Mouse (Mus musculus): ENCODE measurements around the gene Prkch. TPM values are rescaled to one million over a fixed set of nuclear protein-coding genes. Genes with fewer than 3 reads are reported as not detected.

The Prkch gene
- total and polyA plus RNA-seq, 3 experiments, result 0.33 TPM; not detected in 2

GRCm38 (mm10) chr12:73742577-73742976 lies 158.0 kb downstream of the Prkch start:
- Histone ChIP-seq H3K4me1 (ENCODE audit: insufficient read depth, low read depth, low read length) (no peaks in the 10 kb centered on the region), H3K27me3 (ENCODE audit: insufficient read depth, low read length) (no peaks in the 10 kb centered on the region), H3K36me3 (replicated peaks) (no peaks in the 10 kb centered on the region), H3K4me3 (ENCODE audit: low read depth, low read length) (no peak overlapping the region), H3K9me3 (replicated peaks) (peaks cover 11% of the 10 kb centered on the region)
- ATAC-seq (ENCODE audit: extremely low read depth, insufficient number of reproducible peaks, low FRiP score, poor library complexity, severe bottlenecking) (no peak), DNase-seq (ENCODE audit: low spot score) (no peak)
- TF ChIP-seq POLR2AphosphoS5 (IDR thresholded peaks at IDR 0.05; ENCODE audit: insufficient replicate concordance, low read depth, low read length), result no peak
- no peak for TF ChIP-seq GATA2 (IDR thresholded peaks at IDR 0.05; ENCODE audit: borderline replicate concordance, low read depth, low read length)
- TF ChIP-seq CTCF (IDR thresholded peaks at IDR 0.05; ENCODE audit: low read depth, low read length), result no peak
- no peak for TF ChIP-seq TAL1 (conservative IDR thresholded peaks at IDR 0.05; ENCODE audit: low read depth, low read length)
- no peak for TF ChIP-seq GATA1 (IDR thresholded peaks at IDR 0.05; ENCODE audit: borderline replicate concordance, low read length)

- H3K4me1 ChIP-seq (ENCODE audit: insufficient read depth, low read depth, low read length), result no peaks in the 10 kb centered on the region
- no peaks in the 10 kb centered on the region for H3K27me3 ChIP-seq (ENCODE audit: insufficient read depth, low read length)
- DNase-seq (ENCODE audit: low spot score) (no peak), ATAC-seq (ENCODE audit: extremely low read depth, insufficient number of reproducible peaks, low FRiP score, poor library complexity, severe bottlenecking) (no peak)
- H3K4me3 ChIP-seq (ENCODE audit: low read depth, low read length), result no peak overlapping the region
- TF ChIP-seq POLR2AphosphoS5 (IDR thresholded peaks at IDR 0.05; ENCODE audit: insufficient replicate concordance, low read depth, low read length) (no peak), GATA2 (IDR thresholded peaks at IDR 0.05; ENCODE audit: borderline replicate concordance, low read depth, low read length) (no peak), CTCF (IDR thresholded peaks at IDR 0.05; ENCODE audit: low read depth, low read length) (no peak), GATA1 (IDR thresholded peaks at IDR 0.05; ENCODE audit: borderline replicate concordance, low read length) (no peak), TAL1 (conservative IDR thresholded peaks at IDR 0.05; ENCODE audit: low read depth, low read length) (no peak)
- H3K9me3 ChIP-seq (replicated peaks), result peaks cover 11% of the 10 kb centered on the region
- H3K36me3 ChIP-seq (replicated peaks), result no peaks in the 10 kb centered on the region
Observed at GRCm38 (mm10) chr12:73743087-73743486, 158.5 kb downstream of the Prkch start.

GRCm38 (mm10) chr12:73746072-73746471 lies 161.5 kb downstream of the Prkch start:
- H3K36me3 ChIP-seq (replicated peaks), result no peaks in the 10 kb centered on the region
- 0 out of 2 replicates have a peak, but pooled peaks cover 3% of the 10 kb centered on the region for H3K9me3 ChIP-seq (replicated peaks)
- no peaks in the 10 kb centered on the region for H3K4me1 ChIP-seq (ENCODE audit: insufficient read depth, low read depth, low read length)

GRCm38 (mm10) chr12:73748373-73748772 lies 163.8 kb downstream of the Prkch start:
- Histone ChIP-seq H3K4me3 (ENCODE audit: low read depth, low read length) (no peak overlapping the region), H3K9me3 (replicated peaks) (0 out of 2 replicates have a peak, but pooled peaks cover 3% of the 10 kb centered on the region), H3K36me3 (replicated peaks) (no peaks in the 10 kb centered on the region), H3K4me1 (ENCODE audit: insufficient read depth, low read depth, low read length) (no peaks in the 10 kb centered on the region), H3K27me3 (ENCODE audit: insufficient read depth, low read length) (no peaks in the 10 kb centered on the region)
- TF ChIP-seq POLR2AphosphoS5 (IDR thresholded peaks at IDR 0.05; ENCODE audit: insufficient replicate concordance, low read depth, low read length) (no peak), CTCF (IDR thresholded peaks at IDR 0.05; ENCODE audit: low read depth, low read length) (no peak), GATA2 (IDR thresholded peaks at IDR 0.05; ENCODE audit: borderline replicate concordance, low read depth, low read length) (no peak), GATA1 (IDR thresholded peaks at IDR 0.05; ENCODE audit: borderline replicate concordance, low read length) (no peak), TAL1 (conservative IDR thresholded peaks at IDR 0.05; ENCODE audit: low read depth, low read length) (no peak)
- no peak for ATAC-seq (ENCODE audit: extremely low read depth, insufficient number of reproducible peaks, low FRiP score, poor library complexity, severe bottlenecking)
- no peak for DNase-seq (ENCODE audit: low spot score)

More at GRCm38 (mm10) chr12:73746072-73746471, 161.5 kb downstream of the Prkch start:
- TF ChIP-seq POLR2AphosphoS5 (IDR thresholded peaks at IDR 0.05; ENCODE audit: insufficient replicate concordance, low read depth, low read length) (no peak), GATA2 (IDR thresholded peaks at IDR 0.05; ENCODE audit: borderline replicate concordance, low read depth, low read length) (no peak), GATA1 (IDR thresholded peaks at IDR 0.05; ENCODE audit: borderline replicate concordance, low read length) (no peak), CTCF (IDR thresholded peaks at IDR 0.05; ENCODE audit: low read depth, low read length) (no peak), TAL1 (conservative IDR thresholded peaks at IDR 0.05; ENCODE audit: low read depth, low read length) (no peak)
- Histone ChIP-seq H3K27me3 (ENCODE audit: insufficient read depth, low read length) (no peaks in the 10 kb centered on the region), H3K4me3 (ENCODE audit: low read depth, low read length) (no peak overlapping the region)
- no peak for ATAC-seq (ENCODE audit: extremely low read depth, insufficient number of reproducible peaks, low FRiP score, poor library complexity, severe bottlenecking)
- DNase-seq (ENCODE audit: low spot score), result no peak

GRCm38 (mm10) chr12:73754476-73755150 lies 170.0 kb downstream of the Prkch start:
- Histone ChIP-seq H3K9me3 (replicated peaks) (peaks cover 10% of the 10 kb centered on the region; the same call in 1 of the 2 replicates), H3K27me3 (ENCODE audit: insufficient read depth, low read length) (no peaks in the 10 kb centered on the region), H3K4me1 (ENCODE audit: insufficient read depth, low read depth, low read length) (no peaks in the 10 kb centered on the region), H3K36me3 (replicated peaks) (no peaks in the 10 kb centered on the region), H3K4me3 (ENCODE audit: low read depth, low read length) (no peak overlapping the region)
- no peak for ATAC-seq (ENCODE audit: extremely low read depth, insufficient number of reproducible peaks, low FRiP score, poor library complexity, severe bottlenecking)
- TF ChIP-seq GATA2 (IDR thresholded peaks at IDR 0.05; ENCODE audit: borderline replicate concordance, low read depth, low read length) (no peak), TAL1 (conservative IDR thresholded peaks at IDR 0.05; ENCODE audit: low read depth, low read length) (no peak), POLR2AphosphoS5 (IDR thresholded peaks at IDR 0.05; ENCODE audit: insufficient replicate concordance, low read depth, low read length) (no peak), CTCF (IDR thresholded peaks at IDR 0.05; ENCODE audit: low read depth, low read length) (no peak), GATA1 (IDR thresholded peaks at IDR 0.05; ENCODE audit: borderline replicate concordance, low read length) (no peak)
- no peak for DNase-seq (ENCODE audit: low spot score)

GRCm38 (mm10) chr12:73755646-73756045 lies 171.1 kb downstream of the Prkch start:
- Histone ChIP-seq H3K27me3 (ENCODE audit: insufficient read depth, low read length) (no peaks in the 10 kb centered on the region), H3K36me3 (replicated peaks) (no peaks in the 10 kb centered on the region), H3K4me1 (ENCODE audit: insufficient read depth, low read depth, low read length) (no peaks in the 10 kb centered on the region), H3K9me3 (replicated peaks) (peaks cover 11% of the 10 kb centered on the region), H3K4me3 (ENCODE audit: low read depth, low read length) (no peak overlapping the region)
- DNase-seq (ENCODE audit: low spot score), result no peak
- TF ChIP-seq POLR2AphosphoS5 (IDR thresholded peaks at IDR 0.05; ENCODE audit: insufficient replicate concordance, low read depth, low read length), result no peak
- no peak for TF ChIP-seq CTCF (IDR thresholded peaks at IDR 0.05; ENCODE audit: low read depth, low read length)
- TF ChIP-seq GATA2 (IDR thresholded peaks at IDR 0.05; ENCODE audit: borderline replicate concordance, low read depth, low read length), result no peak
- TF ChIP-seq GATA1 (IDR thresholded peaks at IDR 0.05; ENCODE audit: borderline replicate concordance, low read length), result no peak
- no peak for TF ChIP-seq TAL1 (conservative IDR thresholded peaks at IDR 0.05; ENCODE audit: low read depth, low read length)
- ATAC-seq (ENCODE audit: extremely low read depth, insufficient number of reproducible peaks, low FRiP score, poor library complexity, severe bottlenecking), result no peak
